Mouse (Mus musculus) MEL (cell line): ENCODE results near the gene Adgrf5.

Source experiments
- CTCF ChIP-seq, 3 experiments: IDR thresholded peaks in 2 of 3; conservative IDR thresholded peaks in 1 of 3; 2 replicates each; pipeline ENCODE4 v1.5.1; 2011 to 2012; ENCODE audit warnings: low read length in 3 of 3, low read depth in 2 of 3, mild to moderate bottlenecking in 2 of 3, improper control_type of control experiment in 1 of 3, inconsistent platforms in 1 of 3, mixed read lengths in 1 of 3, moderate library complexity in 1 of 3; ENCODE audit not compliant: control insufficient read depth in 1 of 3, insufficient read depth in 1 of 3, poor library complexity in 1 of 3, severe bottlenecking in 1 of 3
- EP300 ChIP-seq, 2 experiments: IDR thresholded peaks; 2 replicates each; pipeline ENCODE4 v1.6.1; 2011; ENCODE audit warnings: improper control_type of control experiment in 2 of 2, low read length in 2 of 2, low read depth in 1 of 2, mild to moderate bottlenecking in 1 of 2
- ETS1 ChIP-seq: IDR thresholded peaks from 2 replicates; pipeline ENCODE4 v1.6.1; 2012; ENCODE audit warnings: low read depth, mild to moderate bottlenecking, inconsistent platforms, low read length, improper control_type of control experiment, moderate library complexity
- MAFK ChIP-seq: IDR thresholded peaks from 2 replicates; pipeline ENCODE4 v1.6.1; 2011; ENCODE audit warnings: low read depth, mild to moderate bottlenecking, low read length, improper control_type of control experiment, borderline replicate concordance
- MAZ ChIP-seq: IDR thresholded peaks from 2 replicates; pipeline ENCODE4 v1.6.1; 2012; ENCODE audit warnings: low read depth, mild to moderate bottlenecking, inconsistent platforms, low read length, improper control_type of control experiment
- POLR2A ChIP-seq, 2 experiments: IDR thresholded peaks; 2 replicates each; pipeline ENCODE4 v1.6.1; 2011 to 2012; ENCODE audit warnings: low read length in 2 of 2, mild to moderate bottlenecking in 2 of 2, control low read depth in 1 of 2, improper control_type of control experiment in 1 of 2, low read depth in 1 of 2, moderate library complexity in 1 of 2; ENCODE audit not compliant: control insufficient read depth in 1 of 2, insufficient read depth in 1 of 2, poor library complexity in 1 of 2
- RCOR1 ChIP-seq: IDR thresholded peaks from 2 replicates; pipeline ENCODE4 v1.6.1; 2012; ENCODE audit warnings: low read depth, mild to moderate bottlenecking, inconsistent platforms, low read length, improper control_type of control experiment
- SIN3A ChIP-seq: IDR thresholded peaks from 2 replicates; pipeline ENCODE4 v1.6.1; 2012; ENCODE audit warnings: low read length, improper control_type of control experiment, inconsistent platforms
- ZNF384 ChIP-seq: IDR thresholded peaks from 2 replicates; pipeline ENCODE4 v1.6.1; 2012; ENCODE audit warnings: low read depth, mild to moderate bottlenecking, inconsistent platforms, low read length, improper control_type of control experiment

DNA sequence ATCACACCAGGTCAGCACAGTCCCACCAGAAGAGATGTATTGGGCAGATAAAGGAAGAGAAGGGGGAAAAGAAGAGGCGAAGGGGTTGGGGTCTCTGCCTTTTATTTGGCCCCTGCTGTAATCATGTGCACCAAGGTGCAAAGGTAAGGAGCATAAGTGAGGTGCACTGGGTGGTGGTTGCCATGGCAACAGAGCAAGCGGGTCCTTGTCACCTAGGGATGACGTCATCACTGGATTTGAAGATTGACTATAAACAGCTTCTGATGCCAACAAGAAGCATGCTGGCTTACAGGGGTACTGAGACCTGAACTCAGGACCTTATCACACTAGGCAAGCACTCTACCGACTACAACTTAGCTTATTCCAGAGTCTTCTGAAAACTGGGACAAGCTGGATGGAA is 31.0 kb upstream of the Adgrf5 start:
- TF ChIP-seq CTCF (IDR thresholded peaks at IDR 0.05 in 2 of 3, conservative IDR thresholded peaks at IDR 0.05 in 1 of 3; ENCODE audit: control insufficient read depth in 1 of 3, insufficient read depth in 1 of 3, low read depth in 2 of 3, low read length in 3 of 3, poor library complexity in 1 of 3, severe bottlenecking in 1 of 3) (no peak), ETS1 (no peak), SIN3A (no peak), ZNF384 (no peak), MAZ (no peak), RCOR1 (no peak), EP300 (IDR thresholded peaks at IDR 0.05; ENCODE audit: low read depth in 1 of 2, low read length in 2 of 2) (no peak), POLR2A (IDR thresholded peaks at IDR 0.05; ENCODE audit: control insufficient read depth in 1 of 2, insufficient read depth in 1 of 2, low read depth in 1 of 2, low read length in 2 of 2, poor library complexity in 1 of 2) (no peak), MAFK (no peak)
